Mouse (Mus musculus): ENCODE results near the gene Tia1.
"Not testable (repeated sequence)": the region's sequence is repeated elsewhere in the genome, so short reads cannot be mapped to it uniquely, and the experiment has no call there.

Tia1 gene

GRCm38 (mm10) chr6:86404100-86404861 lies at the start of gene Tia1:
Tia1 (plus strand) TSS chr6:86404219.
- in situ Hi-C loops (cut with MseI, MboI): no loop called here

GRCm38 (mm10) chr6:86354948-86355347 lies 49.1 kb upstream of the Tia1 start:
- in situ Hi-C loops (cut with MseI, MboI): loop anchor here (10.0 kb wide), 1 partner anchor 230 kb away; no protein-coding TSS in a partner anchor

GRCm38 (mm10) chr6:86356956-86357355 lies 47.1 kb upstream of the Tia1 start:
- in situ Hi-C loops (cut with MseI, MboI): loop anchor here (10.0 kb wide), 1 partner anchor 232 kb away; no protein-coding TSS in a partner anchor

GRCm38 (mm10) chr6:86360691-86361090 lies 43.3 kb upstream of the Tia1 start:
- in situ Hi-C loops (cut with MseI, MboI): no loop called here

- in situ Hi-C loops (cut with MseI, MboI): no loop called here
Measured at GRCm38 (mm10) chr6:86361373-86361772, 42.6 kb upstream of the Tia1 start.

- in situ Hi-C loops (cut with MseI, MboI): no loop called here
Measured at GRCm38 (mm10) chr6:86364442-86365141, 39.4 kb upstream of the Tia1 start.

- in situ Hi-C loops (cut with MseI, MboI): no loop called here
Measured at GRCm38 (mm10) chr6:86365371-86366124, 38.5 kb upstream of the Tia1 start, which contains the start of gene Fam136a. Fam136a (plus strand) TSS chr6:86365646.

GRCm38 (mm10) chr6:86366125-86366852 lies 37.7 kb upstream of the Tia1 start:
- in situ Hi-C loops (cut with MseI, MboI): no loop called here

- in situ Hi-C loops (cut with MseI, MboI): no loop called here
Measured at GRCm38 (mm10) chr6:86366853-86367249, 37.2 kb upstream of the Tia1 start.

- in situ Hi-C loops (cut with MseI, MboI): no loop called here
Measured at GRCm38 (mm10) chr6:86368479-86368878, 35.5 kb upstream of the Tia1 start.

- in situ Hi-C loops (cut with MseI, MboI): no loop called here
Measured at GRCm38 (mm10) chr6:86370093-86370713, 33.8 kb upstream of the Tia1 start.

- in situ Hi-C loops (cut with MseI, MboI): no loop called here
Measured at GRCm38 (mm10) chr6:86370764-86371339, 33.2 kb upstream of the Tia1 start, which contains the start of gene Snrpg. Snrpg (plus strand) TSS chr6:86371304.

- in situ Hi-C loops (cut with MseI, MboI): no loop called here
Measured at GRCm38 (mm10) chr6:86371340-86371911, 32.6 kb upstream of the Tia1 start.

GRCm38 (mm10) chr6:86371950-86372516 lies 32.0 kb upstream of the Tia1 start:
- in situ Hi-C loops (cut with MseI, MboI): no loop called here

GRCm38 (mm10) chr6:86373556-86373955 lies 30.5 kb upstream of the Tia1 start:
- in situ Hi-C loops (cut with MseI, MboI): no loop called here

GRCm38 (mm10) chr6:86378341-86378740 lies 25.7 kb upstream of the Tia1 start:
- in situ Hi-C loops (cut with MseI, MboI): no loop called here

- in situ Hi-C loops (cut with MseI, MboI): not testable (repeated sequence)
Measured at GRCm38 (mm10) chr6:86380112-86380511, 23.9 kb upstream of the Tia1 start.

GRCm38 (mm10) chr6:86382551-86382950 lies 21.5 kb upstream of the Tia1 start:
- in situ Hi-C loops (cut with MseI, MboI): no loop called here

- in situ Hi-C loops (cut with MseI, MboI): no loop called here
Measured at GRCm38 (mm10) chr6:86383370-86383769, 20.6 kb upstream of the Tia1 start.

GRCm38 (mm10) chr6:86384692-86385091 lies 19.3 kb upstream of the Tia1 start:
- in situ Hi-C loops (cut with MseI, MboI): no loop called here
